22 mouse cellular contexts compared by ENCODE assay signal in genomic region chr2:6334011-6334410, GRCm38 (mm10). TPM values are rescaled to one million over a fixed set of nuclear protein-coding genes. Genes with fewer than 3 reads are reported as not detected.
DNase-seq lines count a peak whose midpoint lies in the region; ATAC-seq and TF ChIP-seq lines count a peak whose summit lies in the region.
"Had no signal": no experiment of that assay in that cellular context is flagged by ENCODE, and none has a peak within 500 bp of the region (broad histone marks: within the 10 kb centered on the region; RNA-seq: fewer than 3 reads in every experiment).

No protein-coding gene starts in this region.

- H3K4me3 ChIP-seq in liver, adult 2 months (ENCODE audit: insufficient read depth, low read depth, low read length): no peak overlapping the region
- no peak overlapping the region for H3K4me3 ChIP-seq in liver, embryonic 12.5 days
- H3K4me3 ChIP-seq in intestine, postnatal 0 days (ENCODE audit: low read depth, low read length): no peak overlapping the region
- no peak overlapping the region for H3K4me3 ChIP-seq in myocyte
- H3K4me3 ChIP-seq: embryonic facial prominence, embryonic 13.5 days; forebrain, embryonic 13.5 days; gastrocnemius, adult 2 months; heart, embryonic 15.5 days; stomach, embryonic 15.5 days had no signal

- 31% methylated on average over 6 of the region's 6 CpGs for WGBS in liver, adult 2 months
- WGBS in liver, embryonic 12.5 days (ENCODE audit: insufficient replicate concordance): 69% methylated on average over 6 of the region's 6 CpGs
- WGBS in intestine, postnatal 0 days: 49% methylated on average over 6 of the region's 6 CpGs

- no peak overlapping the region for H3ac ChIP-seq in myocyte (ENCODE audit: control insufficient read depth, insufficient read length)

- no peak for TF ChIP-seq POLR2A in liver, adult 2 months (IDR thresholded peaks at IDR 0.05; ENCODE audit: extremely low read depth, insufficient read depth, low read length)
- no peak for TF ChIP-seq POLR2A in myocyte (IDR thresholded peaks at IDR 0.05; ENCODE audit: insufficient read length, low read depth)

- peak; percentile 31 for DNase-seq in kidney, adult 11 months
- no peak for DNase-seq in kidney, adult 18-20 months
- peak; percentile 98 for DNase-seq in liver, adult 2 months (ENCODE audit: extremely low read depth, low read depth, low spot score)
- no peak for DNase-seq in gastrocnemius, postnatal 14 days
- DNase-seq: cerebellum, adult 8-10 months; cerebellum, postnatal 36 days; embryo, embryonic 11 days; gastrocnemius, adult 2 months; heart, postnatal 4 days; layer of hippocampus, postnatal 36 days; lung, postnatal 14 days; thymus, postnatal 25 days had no signal

- H3K79me2 ChIP-seq in liver, adult 2 months (ENCODE audit: control insufficient read depth, insufficient read depth, low read length): peaks cover 30% of the 10 kb centered on the region
- H3K79me2 ChIP-seq in myocyte (ENCODE audit: control insufficient read depth, insufficient read depth): peaks cover 91% of the 10 kb centered on the region

- TF ChIP-seq CTCF in liver, adult 2 months (IDR thresholded peaks at IDR 0.05; ENCODE audit: low read depth, low read length): no peak
- no peak for TF ChIP-seq CTCF in intestine, postnatal 0 days (IDR thresholded peaks at IDR 0.05; ENCODE audit: low read depth)

- no peak overlapping the region for H3K4me2 ChIP-seq in liver, embryonic 12.5 days
- H3K4me2 ChIP-seq in intestine, postnatal 0 days (replicated peaks; ENCODE audit: low read depth): no peak overlapping the region
- H3K4me2 ChIP-seq in myocyte (ENCODE audit: low read depth): peak overlapping the region; percentile 57
- H3K4me2 ChIP-seq: embryonic facial prominence, embryonic 13.5 days; forebrain, embryonic 13.5 days; heart, embryonic 15.5 days; hindbrain, embryonic 14.5 days; midbrain, embryonic 11.5 days; stomach, embryonic 15.5 days had no signal

- no peak overlapping the region for H3K9ac ChIP-seq in liver, adult 2 months (ENCODE audit: low read depth, low read length)
- H3K9ac ChIP-seq in liver, embryonic 12.5 days: no peak overlapping the region
- H3K9ac ChIP-seq in intestine, postnatal 0 days (ENCODE audit: low read depth, low read length): no peak overlapping the region
- H3K9ac ChIP-seq: embryonic facial prominence, embryonic 13.5 days; forebrain, embryonic 13.5 days; heart, embryonic 15.5 days; hindbrain, embryonic 14.5 days; stomach, embryonic 15.5 days had no signal

- intact Hi-C loops in gastrocnemius, postnatal 14 days (cut with DNase I; ENCODE audit: low total_unique reads): no loop called here

- ATAC-seq in liver, embryonic 12.5 days: no peak
- no peak for ATAC-seq in intestine, postnatal 0 days
- ATAC-seq: forebrain, embryonic 13.5 days; inflammation-experienced regulatory T-cells, adult 6 months had no signal

- no peaks in the 10 kb centered on the region for H3K36me3 ChIP-seq in liver, adult 2 months (ENCODE audit: control insufficient read depth, insufficient read depth, low read length)
- peaks cover 8% of the 10 kb centered on the region for H3K36me3 ChIP-seq in liver, embryonic 12.5 days
- no peaks in the 10 kb centered on the region for H3K36me3 ChIP-seq in intestine, postnatal 0 days (ENCODE audit: control insufficient read depth, insufficient read depth)
- no peaks in the 10 kb centered on the region for H3K36me3 ChIP-seq in myocyte (ENCODE audit: control insufficient read depth, insufficient read depth)
- H3K36me3 ChIP-seq: embryonic facial prominence, embryonic 13.5 days; heart, embryonic 15.5 days; stomach, embryonic 15.5 days had no signal

- no peaks in the 10 kb centered on the region for H3K9me3 ChIP-seq in liver, embryonic 12.5 days (replicated peaks)
- no peaks in the 10 kb centered on the region for H3K9me3 ChIP-seq in intestine, postnatal 0 days (ENCODE audit: control insufficient read depth)
- H3K9me3 ChIP-seq: embryonic facial prominence, embryonic 13.5 days; forebrain, embryonic 13.5 days; heart, embryonic 15.5 days; stomach, embryonic 15.5 days had no signal

- H3K27ac ChIP-seq in liver, adult 2 months (replicated peaks; ENCODE audit: insufficient read depth, low read depth, low read length): peak overlapping the region; percentile 73
- no peak overlapping the region for H3K27ac ChIP-seq in liver, embryonic 12.5 days
- peak overlapping the region; percentile 54 for H3K27ac ChIP-seq in intestine, postnatal 0 days (ENCODE audit: low read depth, low read length)
- H3K27ac ChIP-seq: embryonic facial prominence, embryonic 13.5 days; forebrain, embryonic 13.5 days; gastrocnemius, adult 2 months; heart, embryonic 15.5 days; hindbrain, embryonic 14.5 days had no signal

- peaks cover 42% of the 10 kb centered on the region for H3K4me1 ChIP-seq in liver, adult 2 months (ENCODE audit: control insufficient read depth, insufficient read depth, low read length)
- peaks cover 87% of the 10 kb centered on the region for H3K4me1 ChIP-seq in liver, embryonic 12.5 days
- H3K4me1 ChIP-seq in intestine, postnatal 0 days (replicated peaks; ENCODE audit: control insufficient read depth, insufficient read depth, low read length): peaks cover 37% of the 10 kb centered on the region

- H3K27me3 ChIP-seq in liver, adult 2 months (ENCODE audit: control insufficient read depth, insufficient read depth, low read length): no peaks in the 10 kb centered on the region
- no peaks in the 10 kb centered on the region for H3K27me3 ChIP-seq in liver, embryonic 12.5 days (replicated peaks)
- H3K27me3 ChIP-seq in intestine, postnatal 0 days (replicated peaks; ENCODE audit: control insufficient read depth, insufficient read depth, low read length): no peaks in the 10 kb centered on the region
- H3K27me3 ChIP-seq in myocyte (ENCODE audit: control insufficient read depth, insufficient read depth, insufficient read length): no peaks in the 10 kb centered on the region
- H3K27me3 ChIP-seq: embryonic facial prominence, embryonic 13.5 days; forebrain, embryonic 13.5 days; heart, embryonic 15.5 days; stomach, embryonic 15.5 days had no signal

TF ChIP-seq in myocyte, 11 proteins besides CTCF, POLR2A, EP300 and RAD21:
- TF ChIP-seq TCF12 (IDR thresholded peaks at IDR 0.05; ENCODE audit: insufficient read depth, poor library complexity, severe bottlenecking) (no peak), REST (IDR thresholded peaks at IDR 0.05; ENCODE audit: insufficient read depth, insufficient read length) (no peak), MAX (IDR thresholded peaks at IDR 0.05; ENCODE audit: low read depth) (no peak), E2F4 (IDR thresholded peaks at IDR 0.05; ENCODE audit: insufficient read depth) (no peak), USF1 (IDR thresholded peaks at IDR 0.05; ENCODE audit: low read depth) (no peak)
TF ChIP-seq in myocyte: peak in this region for 0.

RNA-seq across cellular contexts. Expression of gene Usp6nl, which starts 11.5 kb away (rescaled TPM):
- total RNA-seq in liver, adult 2 months (2014; rRNA removed): 7.6 and 7.7 TPM in 2 replicates
- 7.6 and 7.9 TPM in 2 replicates for polyA plus RNA-seq in liver, adult 2 months (2012; rRNA removed)
- 7.7 and 7.9 TPM in 2 replicates for polyA plus RNA-seq in liver, embryonic 12.5 days (2016; fragmentation: Nextera tagmentation; extraction: Ambion mirVana)
- 6.8 and 7.7 TPM in 2 replicates for polyA plus RNA-seq in intestine, postnatal 0 days (2015; fragmentation: Nextera tagmentation; extraction: Ambion mirVana)
- polyA plus RNA-seq in myocyte (2012; fragmentation: generic; extraction: Trizol): 7.6 TPM
- total RNA-seq in gastrocnemius, postnatal 14 days (2021): 1 to 10 TPM; 5.7 to 7.6 TPM

Comparison
In these comparisons a context has a peak if more than half of its experiments do, and no peak if none do; other contexts are left out.
1. DNase-seq: peak in kidney, adult 11 months (single experiment) and liver, adult 2 months (single experiment); none in kidney, adult 18-20 months (single experiment) and gastrocnemius, postnatal 14 days (single experiment).